Mouse (Mus musculus): ENCODE measurements around the gene Lin9. TPM values are rescaled to one million over a fixed set of nuclear protein-coding genes. Genes with fewer than 3 reads are reported as not detected.

Gene Lin9
- polyA plus RNA-seq, 1 experiment from 2014 or later: 17.1 TPM

GRCm38 (mm10) chr1:180639416-180640401 is 1.2 kb upstream of the Lin9 start:
- Histone ChIP-seq H3K27me3 (no peaks in the 10 kb centered on the region), H3K4me1 (replicated peaks) (peaks cover 28% of the 10 kb centered on the region), H3K9me3 (no peaks in the 10 kb centered on the region), H3K36me3 (0 out of 2 replicates have a peak, but pooled peaks cover 2% of the 10 kb centered on the region), H3K4me2 (replicated peaks) (peak overlapping the region; percentile 90), H3K9ac (replicated peaks) (peak overlapping the region; percentile 98), H3K4me3 (replicated peaks) (peak overlapping the region; percentile 99), H3K27ac (no peak overlapping the region; the same call in 1 of the 2 replicates)
- no peak for ATAC-seq
- WGBS: 41% methylated on average over 10 of the region's 10 CpGs

DNA sequence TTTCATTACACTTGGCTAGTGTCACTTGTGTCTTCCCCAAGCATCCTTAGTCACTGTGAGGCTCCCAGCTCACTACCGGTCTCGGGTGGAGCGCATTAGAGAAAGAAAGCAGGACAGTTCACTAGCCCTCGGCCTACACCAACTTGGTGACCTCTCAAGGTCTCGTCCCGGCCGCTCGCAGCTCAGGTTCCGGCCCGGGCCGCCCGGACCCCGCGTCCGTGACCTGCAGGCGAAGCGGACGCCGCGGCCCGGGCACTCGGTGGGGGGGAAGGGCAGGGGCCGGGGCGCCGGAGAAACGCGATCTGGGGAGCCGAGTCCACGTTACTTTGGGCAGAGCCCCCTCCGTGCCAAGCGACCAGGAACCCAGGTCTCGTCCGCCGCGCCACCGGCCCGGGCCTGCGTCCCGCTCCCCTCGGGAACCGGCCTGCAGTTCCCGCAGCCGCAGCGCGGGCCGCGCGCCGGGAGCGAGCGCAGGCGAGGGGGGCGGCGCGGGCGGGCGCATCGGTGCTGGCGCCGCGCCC is 285 bp upstream of the Lin9 start:
- Histone ChIP-seq H3K9ac (replicated peaks) (peak overlapping the region; percentile 98), H3K36me3 (0 out of 2 replicates have a peak, but pooled peaks cover 2% of the 10 kb centered on the region), H3K27me3 (no peaks in the 10 kb centered on the region), H3K4me2 (replicated peaks) (peak overlapping the region; percentile 90), H3K27ac (peak overlapping the region; percentile 89), H3K9me3 (no peaks in the 10 kb centered on the region), H3K4me1 (replicated peaks) (peaks cover 28% of the 10 kb centered on the region), H3K4me3 (replicated peaks) (peak overlapping the region; percentile 99)
- ATAC-seq: peak; percentile 85
- under 1% methylated on average over 51 of the region's 61 CpGs for WGBS

DNA sequence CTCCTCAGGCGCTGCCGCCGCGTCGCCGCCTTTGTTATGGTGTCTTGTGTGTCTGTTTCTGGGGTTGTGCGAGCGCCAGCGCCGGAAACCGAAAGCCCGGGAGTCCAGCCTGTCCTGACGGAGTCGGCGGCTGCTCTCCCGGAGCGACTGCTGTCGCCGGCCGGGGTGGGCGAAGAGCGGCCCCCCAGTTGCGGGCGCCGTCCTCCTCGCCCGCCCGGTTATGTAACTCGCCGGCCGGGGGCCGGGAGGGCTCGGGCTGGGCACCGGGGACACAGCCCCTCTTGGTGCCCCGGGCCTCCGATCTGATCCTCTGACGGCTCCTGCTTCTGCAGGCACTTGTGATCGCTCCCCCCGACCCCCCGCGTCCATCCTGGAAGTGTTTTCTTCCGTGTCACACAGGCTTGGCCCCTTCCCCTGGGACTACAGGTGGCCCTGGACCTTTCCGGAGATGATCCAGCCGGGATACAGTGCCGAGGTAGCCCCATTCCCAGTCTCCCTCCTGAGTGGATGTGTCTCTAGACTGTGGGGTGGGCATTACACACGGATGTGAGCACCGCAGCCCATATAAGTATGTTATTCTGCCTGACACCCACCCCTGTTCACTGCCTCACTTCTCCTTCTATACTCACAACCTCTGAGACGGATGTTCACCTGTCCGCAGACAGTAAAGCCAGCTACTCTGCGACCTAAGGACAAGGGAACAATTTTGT is 723 bp downstream of the Lin9 start:
- peak; percentile 77 for ATAC-seq
- Histone ChIP-seq H3K9ac (replicated peaks) (peak overlapping the region; percentile 98), H3K4me3 (replicated peaks) (peak overlapping the region; percentile 99), H3K4me1 (replicated peaks) (peaks cover 28% of the 10 kb centered on the region), H3K9me3 (no peaks in the 10 kb centered on the region), H3K27ac (peak overlapping the region; percentile 89), H3K36me3 (peaks cover 2% of the 10 kb centered on the region; the same call in 1 of the 2 replicates), H3K27me3 (no peaks in the 10 kb centered on the region), H3K4me2 (replicated peaks) (peak overlapping the region; percentile 90)
- WGBS: 3% methylated on average over 46 of the region's 50 CpGs

- H3K27ac ChIP-seq: no peak overlapping the region
- ATAC-seq: no peak
- H3K9ac ChIP-seq (replicated peaks): peak overlapping the region; percentile 98
- H3K27me3 ChIP-seq: no peaks in the 10 kb centered on the region
- peaks cover 28% of the 10 kb centered on the region for H3K4me1 ChIP-seq (replicated peaks)
- 83% methylated on average over 8 of the region's 8 CpGs for WGBS
- peak overlapping the region; percentile 99 for H3K4me3 ChIP-seq (replicated peaks)
- no peaks in the 10 kb centered on the region for H3K9me3 ChIP-seq
- peaks cover 2% of the 10 kb centered on the region; the same call in 1 of the 2 replicates for H3K36me3 ChIP-seq
- peak overlapping the region; percentile 90 for H3K4me2 ChIP-seq (replicated peaks)
Measured at GRCm38 (mm10) chr1:180642228-180642564, 1.2 kb downstream of the Lin9 start.

DNA sequence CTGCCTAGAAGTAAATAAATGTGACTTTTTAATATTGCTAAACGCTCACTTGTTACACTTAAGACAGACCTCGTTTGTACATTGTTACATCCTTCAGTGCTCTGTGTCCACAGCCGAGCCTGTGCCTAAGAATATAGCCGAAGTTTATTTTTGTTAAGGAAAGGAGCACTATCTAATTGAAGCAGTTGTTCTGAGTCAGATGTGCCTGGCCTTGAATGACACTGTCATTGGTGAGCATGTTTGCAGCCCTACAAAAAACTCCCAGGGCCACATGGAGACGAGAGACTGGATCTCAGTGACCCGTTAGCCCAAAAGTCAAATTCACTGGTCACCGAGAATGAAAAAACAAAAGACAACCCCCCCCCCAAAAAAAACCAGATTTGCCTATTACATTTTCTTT is 50.3 kb downstream of the Lin9 start:
- no peak overlapping the region for H3K9ac ChIP-seq (replicated peaks)
- H3K27me3 ChIP-seq: peaks cover 22% of the 10 kb centered on the region
- H3K4me2 ChIP-seq (replicated peaks): no peak overlapping the region
- ATAC-seq: no peak
- no peaks in the 10 kb centered on the region for H3K9me3 ChIP-seq
- 95% methylated on average over 7 of the region's 7 CpGs for WGBS
- no peak overlapping the region for H3K4me3 ChIP-seq (replicated peaks)
- no peak overlapping the region for H3K27ac ChIP-seq
- H3K36me3 ChIP-seq: peaks cover 41% of the 10 kb centered on the region
- no peaks in the 10 kb centered on the region for H3K4me1 ChIP-seq (replicated peaks)

DNA sequence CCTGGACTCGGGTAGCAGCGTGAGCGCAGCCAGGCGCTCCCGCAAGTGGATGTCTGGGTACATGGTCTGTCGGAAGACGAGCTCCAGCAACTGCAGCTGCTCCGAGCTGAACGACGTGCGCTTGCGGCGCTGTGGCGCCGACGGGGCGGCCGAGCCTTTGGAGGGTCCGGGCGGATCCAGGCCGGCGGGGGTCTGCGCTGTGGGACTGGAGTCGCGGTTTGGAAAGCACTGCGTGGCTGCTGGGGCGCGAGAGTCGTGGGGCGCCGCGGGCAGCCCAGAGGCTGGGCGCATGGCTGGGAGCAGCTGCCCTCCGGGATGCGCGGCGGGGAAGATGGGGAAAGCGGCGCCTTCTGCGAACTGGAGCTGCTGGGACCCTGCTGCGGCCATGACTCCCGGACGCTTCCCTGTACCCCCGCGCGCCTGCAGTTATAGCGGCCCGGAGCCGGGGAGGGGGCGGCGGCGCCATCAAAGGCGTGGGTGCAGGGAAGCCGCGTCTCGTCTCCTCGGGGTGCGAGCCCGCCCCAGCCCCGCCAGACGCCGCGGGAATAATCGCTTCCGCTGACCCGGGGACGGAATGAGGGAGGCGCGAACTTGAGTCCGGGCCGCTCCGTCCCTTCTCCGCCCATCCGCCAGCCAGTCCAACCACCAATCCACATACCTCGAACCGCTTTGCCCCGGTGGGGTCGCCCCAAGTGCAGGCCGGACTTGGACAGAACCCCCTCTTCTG is 55.8 kb downstream of the Lin9 start, which contains the start of gene Mixl1:
Mixl1 (minus strand) TSS at position 409 of the 727 bp plus-strand sequence.
- Histone ChIP-seq H3K27me3 (peaks cover 52% of the 10 kb centered on the region), H3K4me2 (replicated peaks) (peak within 1 kb of the TSS; percentile 61), H3K9ac (replicated peaks) (peak within 1 kb of the TSS; percentile 44; the same call in 1 of the 2 replicates), H3K27ac (no peak within 1 kb of the TSS), H3K9me3 (no peaks in the 10 kb centered on the region), H3K4me1 (replicated peaks) (peaks cover 9% of the 10 kb centered on the region), H3K4me3 (replicated peaks) (peak within 1 kb of the TSS; percentile 41), H3K36me3 (peaks cover 2% of the 10 kb centered on the region; the same call in 1 of the 2 replicates)
- ATAC-seq: peak; percentile 53; the same call in 1 of the 2 replicates
- WGBS: 1% methylated on average over 62 of the region's 79 CpGs

GRCm38 (mm10) chr1:180698063-180698462 is 57.1 kb downstream of the Lin9 start:
- WGBS: 56% methylated on average over 5 of the region's 5 CpGs
- Histone ChIP-seq H3K4me3 (replicated peaks) (no peak overlapping the region), H3K27me3 (peaks cover 52% of the 10 kb centered on the region), H3K9me3 (no peaks in the 10 kb centered on the region), H3K9ac (replicated peaks) (no peak overlapping the region), H3K4me1 (replicated peaks) (peaks cover 9% of the 10 kb centered on the region), H3K4me2 (replicated peaks) (no peak overlapping the region), H3K36me3 (no peaks in the 10 kb centered on the region), H3K27ac (no peak overlapping the region)
- ATAC-seq: no peak

- no peak for ATAC-seq
- Histone ChIP-seq H3K4me2 (replicated peaks) (no peak overlapping the region), H3K27me3 (peaks cover 9% of the 10 kb centered on the region), H3K36me3 (no peaks in the 10 kb centered on the region), H3K9me3 (no peaks in the 10 kb centered on the region), H3K4me3 (replicated peaks) (no peak overlapping the region), H3K9ac (replicated peaks) (no peak overlapping the region), H3K27ac (no peak overlapping the region), H3K4me1 (replicated peaks) (no peaks in the 10 kb centered on the region)
- 55% methylated on average over 6 of the region's 6 CpGs for WGBS
Measured at GRCm38 (mm10) chr1:180703400-180703799, 62.5 kb downstream of the Lin9 start.

GRCm38 (mm10) chr1:180707368-180707767 is 66.4 kb downstream of the Lin9 start:
- Histone ChIP-seq H3K27ac (no peak overlapping the region), H3K9me3 (no peaks in the 10 kb centered on the region), H3K9ac (replicated peaks) (no peak overlapping the region), H3K4me1 (replicated peaks) (no peaks in the 10 kb centered on the region), H3K4me2 (replicated peaks) (no peak overlapping the region), H3K4me3 (replicated peaks) (no peak overlapping the region), H3K36me3 (no peaks in the 10 kb centered on the region), H3K27me3 (no peaks in the 10 kb centered on the region)
- WGBS: 62% methylated on average over 3 of the region's 3 CpGs
- ATAC-seq: no peak

GRCm38 (mm10) chr1:180707813-180708212 is 66.9 kb downstream of the Lin9 start:
- H3K27ac ChIP-seq: no peak overlapping the region
- H3K9ac ChIP-seq (replicated peaks): no peak overlapping the region
- no peaks in the 10 kb centered on the region for H3K27me3 ChIP-seq
- no peak for ATAC-seq
- no peaks in the 10 kb centered on the region for H3K4me1 ChIP-seq (replicated peaks)
- no peak overlapping the region for H3K4me2 ChIP-seq (replicated peaks)
- H3K4me3 ChIP-seq (replicated peaks): no peak overlapping the region
- H3K36me3 ChIP-seq: no peaks in the 10 kb centered on the region
- 91% methylated on average over 3 of the region's 3 CpGs for WGBS
- no peaks in the 10 kb centered on the region for H3K9me3 ChIP-seq

GRCm38 (mm10) chr1:180708935-180709776 is 68.2 kb downstream of the Lin9 start:
- WGBS: 77% methylated on average over 14 of the region's 14 CpGs
- Histone ChIP-seq H3K4me2 (replicated peaks) (no peak overlapping the region), H3K9me3 (no peaks in the 10 kb centered on the region), H3K36me3 (no peaks in the 10 kb centered on the region), H3K4me3 (replicated peaks) (no peak overlapping the region), H3K9ac (replicated peaks) (no peak overlapping the region), H3K4me1 (replicated peaks) (no peaks in the 10 kb centered on the region), H3K27ac (no peak overlapping the region), H3K27me3 (no peaks in the 10 kb centered on the region)
- ATAC-seq: no peak
